Mouse (Mus musculus) brown adipose tissue, adult 24 weeks (tissue): Measurements from ENCODE around the gene Prelid3b. TPM values are rescaled to one million over a fixed set of nuclear protein-coding genes. Genes with fewer than 3 reads are reported as not detected.

Experiments
- H3K27ac ChIP-seq: fragments of 200-500 bp; replicated peaks from 2 replicates; pipeline ENCODE4 v1.5.1; 2012; ENCODE audit warnings: low read depth, mild to moderate bottlenecking, low read length
- H3K4me1 ChIP-seq: fragments of 200-500 bp; 2 replicates; pipeline ENCODE4 v1.6.1; 2012; ENCODE audit warnings: low read length, mixed read lengths; ENCODE audit not compliant: control insufficient read depth, insufficient read depth, insufficient read length
- H3K4me3 ChIP-seq: fragments of 200-500 bp; 2 replicates; pipeline ENCODE4 v1.5.1; 2012; ENCODE audit warnings: low read depth, mild to moderate bottlenecking, low read length, moderate library complexity; ENCODE audit not compliant: insufficient read depth
- polyA plus RNA-seq: library from polyadenylated mRNA; stranded (reverse); fragments of >200 nt; gene quantifications from 2 replicates; pipeline ENCODE4 v1.2.4, GENCODE M21; 2012; ENCODE audit not compliant: missing spikeins, insufficient read depth, insufficient read length

Prelid3b gene
- polyA plus RNA-seq, 1 experiment = 263 TPM

DNA sequence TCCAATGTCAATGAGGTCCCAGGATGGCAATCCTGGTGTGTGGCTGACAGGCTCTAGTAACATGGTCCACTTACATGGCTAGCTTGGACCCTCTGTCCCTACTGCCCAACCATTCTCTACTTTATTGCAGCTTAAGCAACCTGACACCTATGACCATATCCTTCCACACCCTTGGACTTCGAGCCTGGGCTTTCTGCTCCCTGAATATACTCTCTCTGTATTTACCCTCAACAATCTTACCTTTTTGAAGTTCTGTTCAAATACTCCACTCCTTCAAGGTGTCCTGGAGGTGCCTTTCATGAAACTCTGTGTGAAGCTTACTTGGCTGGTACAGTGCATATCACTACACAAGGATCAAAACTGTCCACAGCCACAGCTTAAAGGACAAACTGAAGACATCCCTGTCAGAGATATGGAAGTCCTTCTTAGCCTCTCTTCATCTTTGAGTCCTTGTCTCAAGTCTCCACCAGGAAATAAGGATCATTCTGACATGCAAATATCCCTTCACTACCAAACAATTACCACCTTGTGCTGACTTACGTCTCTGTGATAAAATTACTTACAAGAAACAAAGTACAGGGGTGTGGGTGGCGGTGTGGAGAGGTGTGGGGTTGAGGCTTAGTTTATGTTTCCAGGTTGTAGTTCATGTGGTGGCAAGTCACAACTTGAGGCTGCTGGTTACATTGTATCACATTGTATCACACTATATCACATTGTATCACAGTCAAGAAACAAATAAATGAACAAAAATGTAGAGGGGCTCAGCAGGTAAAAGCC, 4.8 kb upstream of the Prelid3b start:
- H3K4me3 ChIP-seq = no peak overlapping the region
- H3K27ac ChIP-seq = no peak overlapping the region
- no peaks in the 10 kb centered on the region for H3K4me1 ChIP-seq

DNA sequence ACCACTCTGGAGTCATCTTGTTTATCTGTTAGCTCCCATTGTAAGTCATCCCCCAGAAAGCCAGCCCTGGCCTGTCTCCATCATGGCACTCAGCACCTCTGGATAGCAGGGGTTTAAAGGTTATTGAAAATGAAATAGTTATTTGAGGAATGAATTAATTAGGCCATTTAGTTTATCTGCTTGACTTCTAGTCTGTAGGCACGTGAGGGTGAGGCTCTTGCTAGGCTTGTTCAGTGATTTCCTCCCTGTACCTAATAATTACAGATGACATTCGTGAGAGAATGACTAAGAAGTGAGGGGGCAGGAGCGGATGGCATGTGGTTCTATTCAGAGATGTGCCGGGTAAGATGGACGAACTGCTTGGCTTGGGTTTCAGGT, 658 bp upstream of the Prelid3b start:
- Histone ChIP-seq H3K27ac (no peak overlapping the region), H3K4me1 (peaks cover 7% of the 10 kb centered on the region), H3K4me3 (peak overlapping the region; percentile 51)

DNA sequence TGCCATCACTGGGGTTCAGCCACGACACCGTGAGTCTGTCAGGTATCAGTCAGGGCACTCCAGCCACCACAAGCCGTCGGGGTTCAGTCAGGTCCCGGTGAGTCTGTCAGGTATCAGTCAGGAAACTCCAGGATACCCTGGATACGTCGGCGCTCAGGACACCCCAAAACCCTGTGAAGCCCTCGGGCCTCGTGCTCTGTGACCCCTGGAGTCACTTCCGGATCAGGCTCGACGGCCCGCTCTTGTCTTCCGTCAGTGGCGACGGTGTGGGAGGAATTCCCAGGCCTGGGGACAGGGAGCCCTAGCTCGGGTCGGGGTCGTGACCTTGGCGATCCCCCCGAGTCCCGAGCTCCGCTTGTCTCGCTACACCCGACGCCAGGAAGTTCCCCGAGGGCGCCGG, 474 bp downstream of the Prelid3b start:
- H3K4me1 ChIP-seq = peaks cover 7% of the 10 kb centered on the region
- H3K27ac ChIP-seq = peak overlapping the region; percentile 93
- peak overlapping the region; percentile 82 for H3K4me3 ChIP-seq

DNA sequence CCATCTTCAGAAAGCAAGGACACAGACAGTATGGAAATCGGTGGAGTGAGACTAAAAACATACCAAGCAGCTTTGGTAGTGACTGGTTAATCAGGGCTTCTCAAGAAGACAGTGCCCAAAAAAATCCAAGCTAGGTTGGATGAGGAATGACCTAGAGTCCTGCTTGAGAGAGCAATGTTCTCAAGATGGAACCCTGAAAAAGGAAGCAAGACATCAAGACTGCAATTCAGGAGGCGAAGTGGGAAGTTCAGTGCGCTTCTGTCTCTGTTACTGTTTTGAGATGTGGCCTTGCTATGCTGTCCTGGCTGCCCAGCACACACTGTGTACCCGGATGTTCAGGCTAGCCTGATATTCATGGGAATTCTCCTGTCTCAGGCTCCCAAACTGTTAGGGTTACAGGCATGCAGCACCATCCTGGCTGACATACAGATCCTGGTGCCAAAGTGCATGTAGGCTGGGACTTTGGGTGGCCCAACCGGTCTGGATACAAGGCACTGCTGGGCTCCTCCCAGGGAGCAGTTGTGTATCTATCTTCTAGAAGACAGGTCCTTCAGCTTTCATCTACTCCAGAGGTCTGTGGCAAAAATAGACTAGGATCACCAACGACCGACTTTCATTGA, 2.0 kb downstream of the Prelid3b start:
- H3K27ac ChIP-seq = peak overlapping the region; percentile 79
- peak overlapping the region; percentile 48 for H3K4me3 ChIP-seq

DNA sequence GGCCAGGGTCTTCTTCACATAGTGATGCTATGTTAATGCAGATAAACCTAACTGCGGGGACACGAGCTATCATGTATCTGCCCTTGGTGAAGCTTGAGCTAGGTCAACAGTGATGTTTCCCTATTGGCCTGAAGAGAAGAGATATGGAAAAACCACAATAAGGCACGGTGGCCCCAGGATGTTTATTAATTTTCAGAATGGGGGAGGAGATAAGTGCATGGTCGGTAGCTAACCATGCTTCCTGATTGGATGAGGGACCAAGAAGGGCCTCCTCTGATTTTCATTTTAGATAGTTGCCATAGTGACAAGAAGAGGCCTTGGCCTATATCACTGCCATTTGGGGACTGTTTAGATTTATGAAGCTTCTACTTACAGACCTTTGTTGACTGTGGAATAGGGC, 2.5 kb downstream of the Prelid3b start:
- peaks cover 7% of the 10 kb centered on the region for H3K4me1 ChIP-seq
- H3K27ac ChIP-seq = no peak overlapping the region
- H3K4me3 ChIP-seq = no peak overlapping the region

More for the DNA sequence above, 2.0 kb downstream of the Prelid3b start:
- peaks cover 7% of the 10 kb centered on the region for H3K4me1 ChIP-seq

DNA sequence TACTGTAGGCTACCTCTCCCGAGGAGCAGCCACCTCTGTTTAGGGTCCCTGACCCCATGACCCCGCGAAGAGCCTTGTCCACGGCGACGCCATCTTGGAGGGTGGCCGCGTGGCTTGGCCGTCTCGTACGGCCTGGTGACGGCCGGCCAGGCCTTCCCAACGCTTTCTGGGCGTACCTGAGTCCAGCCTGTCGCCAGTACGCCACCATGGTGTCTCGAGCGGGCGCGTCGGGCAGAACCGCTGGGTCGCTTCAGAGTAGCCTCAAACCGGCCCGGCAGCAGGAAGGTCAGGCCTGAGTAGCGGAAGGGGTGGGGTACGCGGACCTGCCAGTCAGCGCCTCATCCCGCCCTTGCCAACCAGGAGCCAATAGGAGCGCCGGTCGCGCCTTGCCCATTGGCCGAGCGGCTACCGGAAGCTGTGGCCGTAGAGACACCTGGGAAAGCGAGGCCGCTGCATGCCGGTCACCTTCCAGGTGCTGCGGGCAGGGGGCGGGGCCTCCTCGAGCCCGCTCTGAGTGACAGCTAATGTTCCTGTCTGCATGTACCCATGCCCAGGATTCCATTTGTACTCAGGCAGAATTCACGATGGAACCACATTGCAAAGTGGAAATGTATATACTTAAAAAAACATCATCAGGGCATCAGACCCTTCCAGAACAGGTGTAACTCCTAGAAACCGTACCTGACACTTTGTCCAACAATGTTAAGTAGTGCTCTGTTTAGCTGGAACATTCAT, 8.9 kb downstream of the Prelid3b start, which contains the start of gene Atp5e:
Gene Atp5e (minus strand): TSS at position 317 of the 735 bp plus-strand sequence.
- Histone ChIP-seq H3K4me3 (peak within 1 kb of the TSS; percentile 88), H3K4me1 (peaks cover under 1% of the 10 kb centered on the region; the same call in 1 of the 2 replicates), H3K27ac (peak within 1 kb of the TSS; percentile 98)

DNA sequence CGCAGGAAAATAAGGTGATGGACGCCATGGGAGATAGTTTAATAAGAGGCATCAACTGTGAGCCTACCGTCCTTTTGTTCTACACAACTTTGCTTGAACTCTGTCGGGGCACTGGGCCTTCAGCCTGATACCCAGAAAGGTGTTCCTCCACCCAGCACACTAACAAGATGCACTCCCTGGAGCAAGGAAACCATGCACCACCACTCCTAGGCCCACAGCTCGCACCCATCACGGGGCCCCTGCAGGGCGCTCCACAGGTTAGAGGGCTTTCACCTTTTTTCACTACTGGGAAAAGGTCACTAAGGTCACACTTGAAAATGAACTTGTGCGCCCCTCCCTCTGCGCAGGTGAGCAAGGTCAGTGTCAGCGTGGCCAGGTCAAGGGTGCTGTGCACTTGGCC, 9.5 kb downstream of the Prelid3b start:
- Histone ChIP-seq H3K27ac (peak overlapping the region; percentile 98), H3K4me3 (peak overlapping the region; percentile 88), H3K4me1 (no peaks in the 10 kb centered on the region; the same call in 1 of the 2 replicates)

DNA sequence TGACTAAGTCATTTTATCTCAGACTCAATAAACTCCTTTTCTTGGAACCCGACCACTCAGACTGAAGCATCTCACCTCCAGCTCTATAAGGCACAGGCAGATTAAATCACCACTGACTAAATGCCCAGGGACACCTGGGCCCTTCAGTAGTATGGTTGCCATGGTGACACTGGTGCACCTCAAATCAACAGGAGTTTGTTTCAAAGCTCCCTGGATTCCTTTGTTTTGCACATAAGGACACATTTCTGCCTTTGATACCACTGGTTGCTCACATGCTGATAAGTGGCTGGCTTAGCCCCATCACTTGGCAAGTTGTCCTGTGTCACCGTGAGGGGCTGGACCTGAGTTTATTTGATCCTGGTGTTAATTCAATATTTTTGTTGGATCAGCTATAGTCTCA, 13.5 kb downstream of the Prelid3b start:
- no peak overlapping the region for H3K27ac ChIP-seq
- no peaks in the 10 kb centered on the region for H3K4me1 ChIP-seq
- H3K4me3 ChIP-seq = no peak overlapping the region

DNA sequence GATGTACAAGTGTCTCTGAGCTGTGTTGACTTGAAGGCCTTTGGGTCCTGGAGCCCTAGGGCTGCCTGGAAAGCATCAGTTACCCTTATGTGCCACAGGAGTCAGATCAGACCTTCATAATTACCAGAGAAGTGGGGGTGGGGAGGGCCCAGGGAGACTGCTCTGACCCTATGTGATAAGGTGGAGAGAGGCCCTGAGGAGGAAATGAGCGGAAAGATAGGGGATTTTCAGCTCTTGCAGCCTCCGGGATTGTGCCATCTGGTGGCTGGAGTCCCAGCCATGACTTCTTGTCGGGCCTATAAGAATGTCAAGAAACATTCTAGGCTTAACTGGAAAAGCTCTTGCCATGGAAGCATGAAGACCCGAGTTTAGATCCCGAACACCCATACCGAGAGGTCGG, 19.2 kb downstream of the Prelid3b start:
- no peak overlapping the region for H3K27ac ChIP-seq
- H3K4me1 ChIP-seq = no peaks in the 10 kb centered on the region
- no peak overlapping the region for H3K4me3 ChIP-seq

DNA sequence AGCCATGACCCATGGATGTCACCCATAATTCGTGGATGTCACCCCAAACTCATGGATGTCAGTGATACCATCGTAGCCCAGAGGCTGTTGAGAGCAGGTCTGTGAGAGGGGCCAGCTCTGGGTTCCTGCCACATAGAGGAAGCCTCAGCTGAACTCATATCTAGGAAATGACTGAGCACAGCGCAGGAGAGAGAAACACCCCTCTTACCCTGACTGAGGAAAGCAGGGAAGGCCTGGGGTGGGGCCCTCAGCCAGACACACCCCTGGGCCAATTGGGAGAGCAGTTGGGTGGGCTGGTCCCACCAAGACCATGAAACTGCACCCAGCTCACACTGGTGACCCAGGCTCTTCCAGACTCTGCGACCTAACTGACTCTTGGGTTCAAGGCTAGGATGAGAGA, 22.5 kb downstream of the Prelid3b start, which contains the start of gene Tubb1:
Gene Tubb1 (plus strand): TSS at position 343 of the 400 bp plus-strand sequence.
- H3K4me1 ChIP-seq = no peaks in the 10 kb centered on the region
- H3K27ac ChIP-seq = no peak within 1 kb of the TSS
- H3K4me3 ChIP-seq = no peak within 1 kb of the TSS

DNA sequence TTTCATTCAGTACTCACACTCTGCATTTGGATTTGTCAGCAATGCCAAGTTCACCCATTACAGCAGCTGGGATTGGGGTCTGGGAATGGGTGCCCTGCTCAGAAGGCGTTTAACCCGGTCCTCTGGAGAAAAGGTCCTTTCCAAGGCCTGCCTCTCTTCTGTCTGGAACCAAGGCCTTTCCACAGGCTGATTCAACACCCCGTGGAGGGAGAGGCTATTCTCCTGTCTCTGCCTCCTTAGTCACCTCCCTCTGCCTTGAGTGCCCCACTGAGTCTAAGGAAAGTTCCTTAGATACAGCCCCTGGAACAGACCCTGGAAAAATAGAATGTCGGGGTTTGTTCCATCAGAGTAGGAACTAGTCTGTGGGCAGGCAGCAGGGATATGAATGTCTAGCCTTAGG, 24.5 kb downstream of the Prelid3b start:
- H3K27ac ChIP-seq = no peak overlapping the region
- H3K4me3 ChIP-seq = no peak overlapping the region

DNA sequence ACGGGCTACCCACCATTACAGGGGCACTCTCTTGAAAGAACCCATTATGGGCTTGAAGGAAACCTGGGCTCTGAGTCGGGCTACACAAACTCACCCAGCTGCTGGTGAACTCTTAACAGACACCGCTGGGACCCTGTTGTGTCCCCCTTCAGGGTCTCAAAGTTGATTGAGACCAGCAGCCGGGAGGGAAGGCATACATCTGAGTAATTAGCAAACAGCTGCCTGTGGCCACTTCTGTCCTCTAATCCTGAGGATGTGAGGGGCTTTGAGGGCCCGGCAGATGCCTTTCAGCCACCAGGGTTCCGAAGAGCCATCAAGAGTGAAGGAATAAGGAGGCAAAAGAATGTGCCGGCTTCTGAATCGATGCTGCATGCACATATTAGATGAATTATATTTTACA, 26.0 kb downstream of the Prelid3b start:
- Histone ChIP-seq H3K4me1 (0 out of 2 replicates have a peak, but pooled peaks cover 6% of the 10 kb centered on the region), H3K4me3 (no peak overlapping the region), H3K27ac (no peak overlapping the region)

More for the DNA sequence above, 24.5 kb downstream of the Prelid3b start:
- 0 out of 2 replicates have a peak, but pooled peaks cover under 1% of the 10 kb centered on the region for H3K4me1 ChIP-seq

DNA sequence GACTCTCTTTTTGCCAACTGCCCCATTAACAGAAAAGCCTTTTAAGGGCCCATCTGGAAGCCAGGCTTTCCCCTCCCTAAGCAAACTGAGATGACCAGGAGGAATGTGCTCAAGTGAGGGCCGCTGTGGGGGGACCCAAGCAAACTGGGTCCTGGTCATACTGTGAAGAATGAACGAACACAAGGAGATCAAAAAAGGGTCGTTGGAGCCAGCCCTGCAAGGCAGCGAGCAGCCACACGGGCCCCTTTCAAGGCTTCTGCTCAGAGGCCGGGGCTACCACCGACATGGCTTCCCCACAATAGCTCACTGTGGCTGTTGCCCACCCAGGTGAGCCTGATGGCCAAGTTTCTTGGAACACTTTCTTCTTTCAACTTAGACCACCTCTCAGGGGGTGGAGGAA, 26.4 kb downstream of the Prelid3b start:
- no peak overlapping the region for H3K27ac ChIP-seq
- H3K4me1 ChIP-seq = 0 out of 2 replicates have a peak, but pooled peaks cover 6% of the 10 kb centered on the region
- H3K4me3 ChIP-seq = no peak overlapping the region

DNA sequence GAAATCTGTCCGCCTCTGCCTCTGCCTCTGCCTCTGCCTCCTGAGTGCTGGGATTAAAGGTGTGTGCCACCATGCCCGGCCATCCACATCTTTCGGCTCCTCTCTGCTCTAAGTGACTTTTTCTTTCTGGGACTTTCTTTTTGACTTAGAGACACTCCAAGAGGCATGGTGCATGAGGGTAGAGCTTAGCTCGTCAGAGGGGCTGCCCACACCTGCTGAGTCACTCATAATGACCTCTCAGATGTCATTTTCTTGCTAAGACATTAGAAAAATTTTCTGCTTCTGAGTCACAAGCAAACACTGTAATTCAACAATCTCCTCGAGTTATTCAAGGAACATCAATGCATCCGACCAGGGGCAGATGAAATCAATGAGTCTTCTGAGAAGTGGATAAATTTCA, 27.9 kb downstream of the Prelid3b start:
- Histone ChIP-seq H3K4me3 (no peak overlapping the region), H3K4me1 (0 out of 2 replicates have a peak, but pooled peaks cover 6% of the 10 kb centered on the region), H3K27ac (no peak overlapping the region)

DNA sequence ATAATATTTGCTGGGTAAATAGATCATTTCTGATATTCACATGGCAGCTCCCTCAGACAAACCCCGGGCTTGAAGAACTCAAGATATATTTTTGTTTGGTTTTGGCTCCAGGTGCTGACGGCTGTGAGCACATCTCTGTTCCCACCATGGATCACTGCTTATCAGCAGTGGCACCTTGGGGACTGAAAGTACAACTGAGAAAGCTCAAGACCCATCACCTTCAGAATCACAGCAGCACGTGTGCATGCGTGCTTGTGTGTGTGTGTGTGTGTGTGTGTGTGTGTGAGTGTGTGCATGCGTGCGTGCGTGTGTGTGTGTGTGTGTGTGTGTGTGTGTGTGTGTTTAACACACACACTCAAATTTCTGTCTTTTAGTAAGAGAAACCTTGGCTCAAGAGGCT, 28.5 kb downstream of the Prelid3b start:
- Histone ChIP-seq H3K27ac (no peak overlapping the region), H3K4me1 (0 out of 2 replicates have a peak, but pooled peaks cover 6% of the 10 kb centered on the region), H3K4me3 (no peak overlapping the region)
